Mouse (Mus musculus) myocyte (in vitro differentiated cells): ENCODE results near the gene Mical2.

Experiments
- CEBPB ChIP-seq: IDR thresholded peaks from 2 replicates; pipeline ENCODE4 v1.6.1; 2011; ENCODE audit warnings: mild to moderate bottlenecking, moderate library complexity; ENCODE audit not compliant: poor library complexity, insufficient read depth, severe bottlenecking
- POLR2A ChIP-seq: IDR thresholded peaks from one replicate; pipeline ENCODE4 v1.6.1; 2011; ENCODE audit warnings: low read depth, mild to moderate bottlenecking, control low read depth, moderate library complexity; ENCODE audit not compliant: insufficient read length
- TCF12 ChIP-seq: IDR thresholded peaks from one replicate; pipeline ENCODE4 v1.6.1; 2011; ENCODE audit warnings: mild to moderate bottlenecking, control low read depth; ENCODE audit not compliant: poor library complexity, insufficient read depth, severe bottlenecking

DNA sequence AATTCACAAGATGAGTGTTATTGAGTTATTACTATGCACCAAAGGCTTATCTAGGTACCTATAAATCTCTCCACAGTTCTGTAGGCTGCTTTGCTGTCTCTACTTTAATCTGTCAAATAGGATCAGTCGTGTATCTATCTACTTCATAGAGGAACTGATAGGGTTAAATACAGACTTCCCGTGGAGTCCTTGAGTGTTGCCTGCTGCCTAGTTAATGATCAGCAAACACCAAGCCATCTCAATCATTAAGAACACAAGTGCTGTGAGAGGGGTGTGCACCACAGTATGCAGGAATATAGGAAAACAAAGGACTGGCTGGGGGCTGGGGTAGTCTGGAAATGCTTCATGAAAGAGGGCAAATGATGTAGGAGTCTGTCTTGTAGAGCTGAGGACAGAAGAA, 50.2 kb downstream of the Mical2 start:
- TF ChIP-seq POLR2A, result no peak
- no peak for TF ChIP-seq CEBPB
- TF ChIP-seq TCF12, result no peak
